Mouse (Mus musculus) embryonic facial prominence, embryonic 12.5 days (tissue): ENCODE results near the gene Tmem189. TPM values are rescaled to one million over a fixed set of nuclear protein-coding genes. Genes with fewer than 3 reads are reported as not detected.

Source experiments
- ATAC-seq: fragments of 200-750 bp; cut with Nextera tagmentation; 2 replicates; pipeline ENCODE4 v1.8.0; 2017; ENCODE audit not compliant: insufficient number of reproducible peaks, insufficient read depth, low FRiP score, low TSS enrichment
- H3K27ac ChIP-seq: fragments of 300-500 bp; sonication (generic); 2 replicates; pipeline ENCODE4 v1.5.1; 2016; ENCODE audit warnings: mild to moderate bottlenecking
- H3K27me3 ChIP-seq: fragments of 300-500 bp; sonication (generic); 2 replicates; pipeline ENCODE4 v1.6.1; 2016; ENCODE audit warnings: mild to moderate bottlenecking, moderate library complexity
- H3K36me3 ChIP-seq: fragments of 300-500 bp; sonication (generic); 2 replicates; pipeline ENCODE4 v1.6.1; 2016; ENCODE audit warnings: mild to moderate bottlenecking
- H3K4me1 ChIP-seq: fragments of 300-500 bp; sonication (generic); 2 replicates; pipeline ENCODE4 v1.6.1; 2016
- H3K4me2 ChIP-seq: fragments of 300-500 bp; sonication (generic); replicated peaks from 2 replicates; pipeline ENCODE4 v1.6.1; 2016; ENCODE audit warnings: mild to moderate bottlenecking, moderate library complexity
- H3K4me3 ChIP-seq: fragments of 300-500 bp; sonication (generic); 2 replicates; pipeline ENCODE4 v1.5.1; 2016; ENCODE audit warnings: mild to moderate bottlenecking
- H3K9ac ChIP-seq: fragments of 300-500 bp; sonication (generic); 2 replicates; pipeline ENCODE4 v1.6.1; 2016; ENCODE audit warnings: mild to moderate bottlenecking, moderate library complexity
- H3K9me3 ChIP-seq: fragments of 300-500 bp; sonication (generic); 2 replicates; pipeline ENCODE4 v1.6.1; 2016; ENCODE audit warnings: mild to moderate bottlenecking, moderate library complexity
- WGBS: fragments of 180-500 bp; shearing (Covaris S2); methylation state at CpG from one replicate; pipeline ENCODE4 v1.1.7; 2016; 5-methylcytosine and 5-hydroxymethylcytosine counted together
- polyA plus RNA-seq: library from polyadenylated mRNA; unstranded; fragments of >200 nt; fragmentation: Nextera tagmentation; extraction: Ambion mirVana; gene quantifications from 2 replicates; pipeline ENCODE4 v1.2.1, GENCODE M21; 2016

Gene Tmem189
- polyA plus RNA-seq, 1 experiment from 2014 or later = 45.0 TPM

DNA sequence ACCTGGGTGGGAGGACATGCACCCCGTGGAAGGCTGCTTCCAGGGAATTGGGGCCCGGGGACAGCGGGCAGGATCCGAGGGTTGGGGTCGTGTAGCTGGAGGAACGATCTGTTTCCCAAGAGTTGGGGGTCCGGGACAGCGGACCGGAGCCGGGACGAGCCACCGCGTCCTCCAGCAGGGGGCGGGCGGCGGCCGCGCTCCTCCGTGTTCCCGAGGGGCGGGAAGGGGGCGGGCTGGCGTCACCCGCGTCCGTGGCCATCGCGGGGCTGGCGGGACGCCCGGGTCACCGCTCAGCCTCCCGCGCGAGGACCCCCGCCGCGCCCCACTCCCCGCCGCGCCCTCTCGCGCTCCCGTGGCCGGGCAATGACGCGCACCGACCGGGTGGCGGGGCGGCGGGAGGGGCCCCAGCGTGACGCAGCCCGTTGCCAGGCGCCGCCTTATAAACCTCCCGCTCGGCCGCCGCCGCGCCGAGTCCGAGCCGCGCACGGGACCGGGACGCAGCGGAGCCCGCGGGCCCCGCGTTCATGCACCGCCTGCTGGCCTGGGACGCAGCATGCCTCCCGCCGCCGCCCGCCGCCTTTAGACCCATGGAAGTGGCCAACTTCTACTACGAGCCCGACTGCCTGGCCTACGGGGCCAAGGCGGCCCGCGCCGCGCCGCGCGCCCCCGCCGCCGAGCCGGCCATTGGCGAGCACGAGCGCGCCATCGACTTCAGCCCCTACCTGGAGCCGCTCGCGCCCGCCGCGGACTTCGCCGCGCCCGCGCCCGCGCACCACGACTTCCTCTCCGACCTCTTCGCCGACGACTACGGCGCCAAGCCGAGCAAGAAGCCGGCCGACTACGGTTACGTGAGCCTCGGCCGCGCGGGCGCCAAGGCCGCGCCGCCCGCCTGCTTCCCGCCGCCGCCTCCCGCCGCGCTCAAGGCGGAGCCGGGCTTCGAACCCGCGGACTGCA, 847 bp downstream of the Tmem189 start, which contains the start of gene Cebpb:
Cebpb (plus strand) TSS at position 418 of the 954 bp plus-strand sequence.
- H3K27ac ChIP-seq = 0 out of 2 replicates have a peak within 1 kb of the TSS, but pooled peaks have one; percentile 0
- peaks cover 52% of the 10 kb centered on the region for H3K27me3 ChIP-seq
- H3K4me1 ChIP-seq = 0 out of 2 replicates have a peak, but pooled peaks cover 12% of the 10 kb centered on the region
- H3K4me2 ChIP-seq = peak within 1 kb of the TSS; percentile 91
- ATAC-seq = 0 out of 2 replicates have a peak, but pooled peaks have one; percentile 52
- H3K9me3 ChIP-seq = no peaks in the 10 kb centered on the region
- under 1% methylated on average over 127 of the region's 147 CpGs for WGBS
- peak within 1 kb of the TSS; percentile 63 for H3K4me3 ChIP-seq
- H3K9ac ChIP-seq = peak within 1 kb of the TSS; percentile 61
- no peaks in the 10 kb centered on the region for H3K36me3 ChIP-seq

DNA sequence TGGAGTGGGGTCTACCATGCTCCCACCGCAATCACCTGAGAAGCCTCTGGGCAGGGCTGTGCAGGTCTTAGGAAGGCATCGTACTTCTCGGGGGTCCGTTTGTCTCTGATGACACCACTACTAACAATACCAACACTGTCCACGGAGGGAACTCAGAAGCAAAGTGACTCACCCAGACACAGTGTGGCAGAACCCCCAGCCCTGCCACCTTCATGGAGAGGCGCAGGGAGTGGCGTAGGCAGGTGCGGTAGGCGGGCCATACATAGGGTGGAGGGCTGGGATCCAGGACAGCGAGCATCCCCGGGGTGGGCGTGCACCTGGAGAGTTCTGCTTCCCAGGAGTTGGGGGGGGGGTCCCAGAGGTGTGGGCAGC, 1.5 kb downstream of the Tmem189 start:
- H3K4me2 ChIP-seq = peak overlapping the region; percentile 91
- no peaks in the 10 kb centered on the region for H3K9me3 ChIP-seq
- 0 out of 2 replicates have a peak overlapping the region, but pooled peaks have one; percentile 61 for H3K9ac ChIP-seq
- no peaks in the 10 kb centered on the region for H3K36me3 ChIP-seq
- no peak overlapping the region for H3K27ac ChIP-seq
- 25% methylated on average over 12 of the region's 12 CpGs for WGBS
- peaks cover 52% of the 10 kb centered on the region for H3K27me3 ChIP-seq
- ATAC-seq = 0 out of 2 replicates have a peak, but pooled peaks have one; percentile 30
- H3K4me3 ChIP-seq = peak overlapping the region; percentile 63
- 0 out of 2 replicates have a peak, but pooled peaks cover 12% of the 10 kb centered on the region for H3K4me1 ChIP-seq

- ATAC-seq = no peak
- Histone ChIP-seq H3K9me3 (no peaks in the 10 kb centered on the region), H3K4me1 (0 out of 2 replicates have a peak, but pooled peaks cover 12% of the 10 kb centered on the region), H3K4me2 (no peak overlapping the region; the same call in 1 of the 2 replicates), H3K4me3 (0 out of 2 replicates have a peak overlapping the region, but pooled peaks have one; percentile 63), H3K27ac (no peak overlapping the region), H3K36me3 (no peaks in the 10 kb centered on the region), H3K9ac (no peak overlapping the region), H3K27me3 (peaks cover 52% of the 10 kb centered on the region)
- 41% methylated on average over 11 of the region's 11 CpGs for WGBS
Measured at GRCm38 (mm10) chr2:167687651-167688101, 1.9 kb downstream of the Tmem189 start.

- no peaks in the 10 kb centered on the region for H3K36me3 ChIP-seq
- 0 out of 2 replicates have a peak, but pooled peaks cover 12% of the 10 kb centered on the region for H3K4me1 ChIP-seq
- no peak overlapping the region for H3K4me2 ChIP-seq
- peaks cover 51% of the 10 kb centered on the region for H3K27me3 ChIP-seq
- ATAC-seq = no peak
- H3K9ac ChIP-seq = no peak overlapping the region
- WGBS = 86% methylated on average over 4 of the region's 4 CpGs
- H3K9me3 ChIP-seq = no peaks in the 10 kb centered on the region
- H3K27ac ChIP-seq = no peak overlapping the region
- H3K4me3 ChIP-seq = no peak overlapping the region
Measured at GRCm38 (mm10) chr2:167687250-167687586, 2.4 kb downstream of the Tmem189 start.

- no peak for ATAC-seq
- Histone ChIP-seq H3K9ac (no peak overlapping the region), H3K36me3 (no peaks in the 10 kb centered on the region), H3K4me1 (0 out of 2 replicates have a peak, but pooled peaks cover 12% of the 10 kb centered on the region), H3K27me3 (peaks cover 46% of the 10 kb centered on the region), H3K27ac (no peak overlapping the region), H3K9me3 (no peaks in the 10 kb centered on the region), H3K4me3 (no peak overlapping the region), H3K4me2 (no peak overlapping the region)
- WGBS = 72% methylated on average over 16 of the region's 16 CpGs
Measured at GRCm38 (mm10) chr2:167686382-167687249, 3.0 kb downstream of the Tmem189 start.

GRCm38 (mm10) chr2:167685865-167686264, 3.8 kb downstream of the Tmem189 start:
- no peak for ATAC-seq
- H3K4me1 ChIP-seq = 0 out of 2 replicates have a peak, but pooled peaks cover 12% of the 10 kb centered on the region
- H3K4me2 ChIP-seq = no peak overlapping the region
- no peaks in the 10 kb centered on the region for H3K36me3 ChIP-seq
- H3K4me3 ChIP-seq = no peak overlapping the region
- H3K27ac ChIP-seq = no peak overlapping the region
- WGBS = 79% methylated on average over 3 of the region's 3 CpGs
- H3K27me3 ChIP-seq = peaks cover 40% of the 10 kb centered on the region
- H3K9me3 ChIP-seq = no peaks in the 10 kb centered on the region
- H3K9ac ChIP-seq = no peak overlapping the region

DNA sequence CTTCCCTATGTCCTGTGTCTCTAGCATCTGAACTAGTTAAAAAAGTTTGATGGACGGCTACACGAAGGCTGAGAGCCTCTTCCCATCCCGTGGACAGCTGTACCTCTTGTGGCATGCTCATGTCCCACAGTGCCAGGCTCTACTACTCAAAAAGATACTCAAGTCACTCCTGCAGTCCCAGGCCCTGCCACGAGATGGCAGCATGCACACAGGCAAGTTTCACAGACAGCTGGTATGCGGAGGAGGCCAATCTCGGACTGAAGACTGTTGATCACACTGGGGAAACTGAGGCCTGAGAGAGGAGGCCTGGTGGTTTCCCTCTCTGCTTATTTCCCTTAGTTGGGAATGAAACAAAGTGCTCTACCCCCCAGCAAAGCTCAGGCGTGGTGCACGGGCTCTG, 4.5 kb downstream of the Tmem189 start:
- Histone ChIP-seq H3K9me3 (no peaks in the 10 kb centered on the region), H3K4me3 (no peak overlapping the region), H3K36me3 (no peaks in the 10 kb centered on the region), H3K9ac (no peak overlapping the region), H3K4me1 (0 out of 2 replicates have a peak, but pooled peaks cover 12% of the 10 kb centered on the region), H3K4me2 (no peak overlapping the region), H3K27me3 (peaks cover 34% of the 10 kb centered on the region), H3K27ac (no peak overlapping the region)
- WGBS = 7% methylated on average over 8 of the region's 8 CpGs
- ATAC-seq = no peak

DNA sequence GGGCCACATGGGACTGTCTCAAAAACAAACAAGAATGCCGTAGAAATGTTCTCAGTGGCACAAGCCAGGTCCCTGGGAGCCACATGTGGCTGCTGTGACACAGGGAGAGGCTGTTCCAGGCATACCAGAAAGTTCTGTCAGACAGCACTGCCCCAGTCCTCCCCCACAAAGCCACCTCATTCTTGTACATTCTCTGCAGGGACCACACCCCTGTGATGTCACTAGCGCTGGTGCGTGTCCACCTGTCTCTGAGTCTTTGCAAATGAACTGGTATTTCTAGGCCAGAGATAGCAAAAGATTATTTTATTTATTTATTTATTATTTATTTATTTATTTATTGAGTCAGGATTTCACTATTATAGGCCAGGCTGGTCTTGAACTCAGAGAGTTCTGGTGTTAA, 5.9 kb downstream of the Tmem189 start:
- Histone ChIP-seq H3K4me1 (0 out of 2 replicates have a peak, but pooled peaks cover 5% of the 10 kb centered on the region), H3K36me3 (no peaks in the 10 kb centered on the region), H3K9me3 (no peaks in the 10 kb centered on the region), H3K27ac (no peak overlapping the region), H3K4me2 (no peak overlapping the region), H3K4me3 (no peak overlapping the region), H3K9ac (no peak overlapping the region), H3K27me3 (peaks cover 20% of the 10 kb centered on the region)
- WGBS = 71% methylated on average over 3 of the region's 3 CpGs
- ATAC-seq = no peak

DNA sequence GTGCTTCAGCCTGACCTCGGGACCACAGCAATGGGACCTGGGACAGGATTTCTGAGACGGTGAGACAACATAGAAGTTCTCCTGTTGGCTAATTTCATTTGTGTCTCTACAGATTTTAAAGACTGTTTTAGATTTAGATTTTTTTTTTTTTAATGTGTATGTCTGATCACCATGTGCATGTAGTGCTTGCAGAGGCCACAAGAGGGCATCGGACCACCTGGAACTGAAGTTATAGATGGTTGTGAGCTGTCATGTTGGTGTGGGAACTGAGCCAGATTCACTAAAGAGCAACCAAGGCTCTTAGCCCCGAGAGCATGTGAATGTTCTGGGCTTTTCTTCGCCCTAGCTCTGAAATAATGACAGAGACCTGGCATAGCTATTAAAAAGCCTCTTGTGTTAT, 9.0 kb downstream of the Tmem189 start:
- no peak for ATAC-seq
- 49% methylated on average over 5 of the region's 5 CpGs for WGBS

GRCm38 (mm10) chr2:167679902-167680430, 9.7 kb downstream of the Tmem189 start:
- Histone ChIP-seq H3K27ac (no peak overlapping the region), H3K4me3 (no peak overlapping the region), H3K9ac (no peak overlapping the region), H3K4me2 (no peak overlapping the region), H3K27me3 (no peaks in the 10 kb centered on the region), H3K36me3 (no peaks in the 10 kb centered on the region), H3K9me3 (no peaks in the 10 kb centered on the region), H3K4me1 (no peaks in the 10 kb centered on the region)
- no peak for ATAC-seq
- 2% methylated on average over 13 of the region's 13 CpGs for WGBS

More for the DNA sequence above, 9.0 kb downstream of the Tmem189 start:
- Histone ChIP-seq H3K9ac (no peak overlapping the region), H3K4me1 (no peaks in the 10 kb centered on the region), H3K9me3 (no peaks in the 10 kb centered on the region), H3K4me3 (no peak overlapping the region), H3K27ac (no peak overlapping the region), H3K27me3 (no peaks in the 10 kb centered on the region), H3K36me3 (no peaks in the 10 kb centered on the region), H3K4me2 (no peak overlapping the region)

GRCm38 (mm10) chr2:167678600-167678999, 11.0 kb downstream of the Tmem189 start:
- Histone ChIP-seq H3K27ac (no peak overlapping the region), H3K27me3 (no peaks in the 10 kb centered on the region), H3K9me3 (no peaks in the 10 kb centered on the region), H3K4me3 (no peak overlapping the region), H3K36me3 (no peaks in the 10 kb centered on the region), H3K4me1 (no peaks in the 10 kb centered on the region), H3K9ac (no peak overlapping the region), H3K4me2 (no peak overlapping the region)
- no peak for ATAC-seq
- 49% methylated on average over 5 of the region's 5 CpGs for WGBS
